Mouse (Mus musculus) kidney, embryonic 14.5 days (tissue): ENCODE results near the gene Mylk4. TPM values are rescaled to one million over a fixed set of nuclear protein-coding genes. Genes with fewer than 3 reads are reported as not detected.

Experiments
- ATAC-seq: fragments of 200-750 bp; cut with Nextera tagmentation; 2 replicates; pipeline ENCODE4 v1.8.0; 2017; ENCODE audit warnings: moderate number of reproducible peaks, mild to moderate bottlenecking, moderate TSS enrichment, moderate library complexity; ENCODE audit not compliant: low FRiP score, low TSS enrichment
- H3K27ac ChIP-seq: fragments of 300-500 bp; sonication (generic); 2 replicates; pipeline ENCODE4 v1.5.1; 2014; ENCODE audit warnings: low read depth, mild to moderate bottlenecking, low read length, moderate library complexity, mixed read lengths
- H3K27me3 ChIP-seq: fragments of 300-500 bp; sonication (generic); 2 replicates; pipeline ENCODE4 v1.6.1; 2014; ENCODE audit warnings: mild to moderate bottlenecking, low read length; ENCODE audit not compliant: control insufficient read depth, insufficient read depth
- H3K36me3 ChIP-seq: fragments of 300-500 bp; sonication (generic); 2 replicates; pipeline ENCODE4 v1.6.1; 2014; ENCODE audit warnings: low read length, mixed read lengths; ENCODE audit not compliant: control insufficient read depth, insufficient read depth
- H3K4me1 ChIP-seq: fragments of 300-500 bp; sonication (generic); 2 replicates; pipeline ENCODE4 v1.6.1; 2014; ENCODE audit warnings: low read length, mixed read lengths; ENCODE audit not compliant: control insufficient read depth, insufficient read depth
- H3K4me2 ChIP-seq: fragments of 300-500 bp; sonication (generic); replicated peaks from 2 replicates; pipeline ENCODE4 v1.6.1; 2014; ENCODE audit warnings: low read depth, mild to moderate bottlenecking, low read length
- H3K4me3 ChIP-seq: fragments of 300-500 bp; sonication (generic); 2 replicates; pipeline ENCODE4 v1.5.1; 2014; ENCODE audit warnings: mild to moderate bottlenecking, low read length
- H3K9ac ChIP-seq: fragments of 300-500 bp; sonication (generic); 2 replicates; pipeline ENCODE4 v1.6.1; 2014; ENCODE audit warnings: low read depth, mild to moderate bottlenecking, low read length, moderate library complexity
- H3K9me3 ChIP-seq: fragments of 300-500 bp; sonication (generic); 2 replicates; pipeline ENCODE4 v1.6.1; 2016; ENCODE audit warnings: low read length; ENCODE audit not compliant: control insufficient read depth
- WGBS: fragments of 180-500 bp; shearing (Covaris S2); extraction: QIAGEN DNeasy Blood & Tissue Kit; methylation state at CpG from one replicate; pipeline ENCODE4 v1.1.7; 2014; 5-methylcytosine and 5-hydroxymethylcytosine counted together
- polyA plus RNA-seq: library from polyadenylated mRNA; unstranded; fragments of >200 nt; fragmentation: Nextera tagmentation; extraction: Ambion mirVana; gene quantifications from 2 replicates; pipeline ENCODE4 v1.2.1, GENCODE M21; 2014

Gene Mylk4
- 0.14 TPM in 1 of 2 replicates, not detected in the other for polyA plus RNA-seq

DNA sequence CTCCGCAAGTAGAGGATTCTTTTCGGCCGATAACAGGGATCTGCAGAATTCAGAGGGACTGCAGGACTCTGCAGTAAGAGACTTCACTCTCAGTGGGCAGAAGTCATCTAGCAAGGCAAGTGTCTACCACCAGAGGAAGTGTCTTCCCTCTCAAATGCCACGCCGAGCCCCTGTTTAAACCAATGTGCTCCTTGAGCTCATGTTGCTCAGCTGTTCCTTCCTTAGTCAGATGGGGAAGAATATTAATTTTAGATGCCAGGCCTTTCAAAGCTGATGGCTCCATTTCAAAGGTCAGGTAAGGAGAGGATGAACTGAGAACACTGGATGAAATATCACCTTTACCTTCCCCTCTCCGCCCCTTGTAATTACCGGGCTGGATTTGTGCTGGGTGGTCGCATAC is at the start of gene Mylk4:
Mylk4 (minus strand) TSS at position 139 of the 400 bp plus-strand sequence.
- no peak within 1 kb of the TSS for H3K9ac ChIP-seq
- H3K9me3 ChIP-seq, result no peaks in the 10 kb centered on the region
- ATAC-seq, result no peak
- H3K27me3 ChIP-seq, result no peaks in the 10 kb centered on the region
- H3K4me1 ChIP-seq, result 0 out of 2 replicates have a peak, but pooled peaks cover 2% of the 10 kb centered on the region
- no peak within 1 kb of the TSS for H3K4me2 ChIP-seq
- no peak within 1 kb of the TSS for H3K27ac ChIP-seq
- no peak within 1 kb of the TSS for H3K4me3 ChIP-seq
- H3K36me3 ChIP-seq, result no peaks in the 10 kb centered on the region
- 84% methylated on average over 8 of the region's 8 CpGs for WGBS

DNA sequence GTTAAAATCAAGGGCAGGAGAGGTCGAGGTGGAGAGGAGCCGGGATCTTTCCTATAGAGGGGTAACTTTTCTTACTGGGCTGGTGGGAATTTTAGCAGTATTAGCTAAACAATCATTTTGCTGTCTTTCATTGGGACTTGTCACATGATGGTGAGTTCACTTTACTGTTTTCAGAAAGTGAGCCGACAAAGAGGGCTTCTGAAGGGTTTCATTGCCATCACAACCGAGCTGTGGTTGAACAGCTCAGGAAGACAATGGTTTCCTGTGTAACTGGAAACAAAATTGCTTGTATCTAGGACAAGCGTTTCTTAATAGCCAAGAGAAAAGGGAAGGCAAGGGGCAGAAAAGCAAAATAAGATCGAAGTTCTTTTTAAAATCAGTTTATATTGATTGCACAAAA is 49.5 kb upstream of the Mylk4 start:
- H3K4me1 ChIP-seq, result no peaks in the 10 kb centered on the region
- no peak for ATAC-seq
- no peaks in the 10 kb centered on the region for H3K9me3 ChIP-seq
- no peaks in the 10 kb centered on the region for H3K36me3 ChIP-seq
- H3K4me2 ChIP-seq, result no peak overlapping the region
- H3K27ac ChIP-seq, result no peak overlapping the region
- no peak overlapping the region for H3K9ac ChIP-seq
- no peaks in the 10 kb centered on the region for H3K27me3 ChIP-seq
- no peak overlapping the region for H3K4me3 ChIP-seq
- 78% methylated on average over 6 of the region's 6 CpGs for WGBS

DNA sequence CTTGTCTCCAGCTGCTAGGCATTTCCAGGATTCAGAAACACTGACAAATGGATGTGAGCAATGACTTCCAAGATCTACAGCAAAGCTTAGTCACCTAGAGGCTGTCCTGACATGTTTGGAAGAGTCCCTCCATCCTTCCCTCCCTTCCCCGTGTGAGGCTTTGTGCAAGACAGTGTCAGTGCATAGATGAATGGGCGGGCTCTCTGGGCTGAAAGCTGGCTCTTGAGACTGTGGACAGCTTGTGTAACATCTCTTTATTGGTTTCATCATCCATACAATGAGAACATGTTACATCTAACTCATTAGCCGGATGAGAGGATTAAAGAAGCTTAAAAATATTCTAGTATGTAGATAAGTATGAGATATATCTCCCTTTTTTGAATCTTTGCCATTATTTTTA is 49.0 kb upstream of the Mylk4 start:
- ATAC-seq, result no peak
- H3K36me3 ChIP-seq, result no peaks in the 10 kb centered on the region
- H3K4me1 ChIP-seq, result no peaks in the 10 kb centered on the region
- H3K27me3 ChIP-seq, result no peaks in the 10 kb centered on the region
- WGBS, result 75% methylated on average over 3 of the region's 3 CpGs
- H3K9me3 ChIP-seq, result no peaks in the 10 kb centered on the region
- H3K9ac ChIP-seq, result no peak overlapping the region
- no peak overlapping the region for H3K4me3 ChIP-seq
- H3K27ac ChIP-seq, result no peak overlapping the region
- no peak overlapping the region for H3K4me2 ChIP-seq

DNA sequence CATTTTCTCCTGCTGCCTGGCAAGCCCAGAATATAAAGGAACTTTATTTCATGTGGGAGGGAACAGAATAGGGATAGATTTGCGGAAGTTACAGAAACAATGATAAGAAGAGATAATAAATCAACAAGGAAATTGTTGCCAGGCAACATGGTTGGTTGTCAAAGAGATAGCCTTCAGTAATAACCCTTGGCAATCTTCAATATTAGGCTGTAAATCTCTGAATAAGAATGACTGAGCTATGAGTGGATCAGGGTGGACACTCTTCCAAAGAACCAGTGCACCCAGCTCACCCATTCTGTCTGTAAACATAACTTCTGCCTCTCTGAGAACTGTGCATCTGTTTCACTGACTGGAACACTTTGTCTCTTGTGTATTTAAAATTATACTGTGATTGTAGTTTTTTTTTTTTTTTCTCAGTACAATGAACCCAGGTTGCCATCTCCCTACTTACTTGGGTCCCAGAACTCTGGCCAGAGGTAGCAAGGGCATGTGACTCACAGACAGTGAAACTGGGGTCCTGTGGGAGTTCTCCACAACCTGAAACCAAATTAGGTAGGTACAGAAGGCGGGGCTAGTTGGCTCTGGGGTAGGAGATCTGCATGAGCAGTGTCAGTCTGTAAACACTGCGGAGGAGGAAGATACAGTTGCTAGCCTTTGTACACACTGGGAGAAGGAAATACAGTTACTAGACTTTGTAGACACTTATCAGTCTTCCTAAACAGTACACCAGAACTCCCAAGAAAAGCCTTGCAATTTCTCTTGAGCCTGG is 47.9 kb upstream of the Mylk4 start:
- Histone ChIP-seq H3K9me3 (no peaks in the 10 kb centered on the region), H3K9ac (no peak overlapping the region), H3K4me3 (no peak overlapping the region), H3K4me1 (no peaks in the 10 kb centered on the region), H3K27ac (no peak overlapping the region), H3K4me2 (no peak overlapping the region), H3K27me3 (no peaks in the 10 kb centered on the region), H3K36me3 (no peaks in the 10 kb centered on the region)
- WGBS, result 74% methylated on average over 3 of the region's 3 CpGs
- ATAC-seq, result no peak

DNA sequence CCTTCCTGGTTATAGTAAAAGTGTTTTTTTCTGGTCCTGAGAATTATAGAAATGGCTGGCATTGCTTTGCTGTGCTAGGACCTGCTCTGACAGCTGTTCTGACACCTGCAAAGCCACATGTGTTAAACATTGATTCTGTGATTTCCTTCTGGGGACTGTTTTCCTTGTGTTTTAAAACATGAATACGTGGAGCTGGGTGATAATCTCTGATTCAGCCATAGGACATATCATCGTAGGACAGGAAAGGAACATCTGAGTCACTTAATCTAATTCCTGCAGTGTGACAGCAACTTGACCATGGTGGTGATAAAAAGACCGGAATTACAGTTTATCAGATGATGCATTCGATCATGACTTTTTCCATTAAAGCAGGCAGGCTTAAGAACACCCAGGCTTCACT is 45.1 kb upstream of the Mylk4 start:
- Histone ChIP-seq H3K9ac (no peak overlapping the region), H3K4me3 (no peak overlapping the region), H3K4me2 (no peak overlapping the region), H3K36me3 (no peaks in the 10 kb centered on the region), H3K27ac (no peak overlapping the region), H3K9me3 (no peaks in the 10 kb centered on the region), H3K27me3 (no peaks in the 10 kb centered on the region), H3K4me1 (no peaks in the 10 kb centered on the region)
- no peak for ATAC-seq
- WGBS, result 77% methylated on average over 4 of the region's 4 CpGs

DNA sequence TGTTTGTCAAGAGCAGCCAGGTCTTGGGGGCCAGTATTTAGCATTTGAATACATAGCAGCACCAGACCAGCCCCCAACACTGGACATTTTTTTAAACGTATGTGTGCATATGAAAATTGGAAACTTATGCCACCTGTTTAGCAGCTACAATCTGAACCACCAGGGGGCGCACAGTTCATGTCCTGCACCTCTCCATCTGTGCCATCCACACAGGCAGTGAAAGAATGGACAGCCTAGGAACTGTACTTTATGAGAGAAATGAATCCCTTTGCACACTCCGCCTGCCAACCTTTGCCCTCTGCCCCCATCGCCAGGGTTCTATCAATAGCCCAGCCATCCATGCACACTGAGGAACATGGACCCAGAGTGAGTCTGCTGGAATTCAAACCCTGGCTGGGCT is 44.2 kb upstream of the Mylk4 start:
- no peak overlapping the region for H3K9ac ChIP-seq
- H3K9me3 ChIP-seq, result no peaks in the 10 kb centered on the region
- WGBS, result 60% methylated on average over 4 of the region's 4 CpGs
- 0 out of 2 replicates have a peak, but pooled peaks have one; percentile 35 for ATAC-seq
- no peaks in the 10 kb centered on the region for H3K4me1 ChIP-seq
- H3K36me3 ChIP-seq, result no peaks in the 10 kb centered on the region
- no peak overlapping the region for H3K4me2 ChIP-seq
- no peak overlapping the region for H3K4me3 ChIP-seq
- no peaks in the 10 kb centered on the region for H3K27me3 ChIP-seq
- no peak overlapping the region for H3K27ac ChIP-seq

DNA sequence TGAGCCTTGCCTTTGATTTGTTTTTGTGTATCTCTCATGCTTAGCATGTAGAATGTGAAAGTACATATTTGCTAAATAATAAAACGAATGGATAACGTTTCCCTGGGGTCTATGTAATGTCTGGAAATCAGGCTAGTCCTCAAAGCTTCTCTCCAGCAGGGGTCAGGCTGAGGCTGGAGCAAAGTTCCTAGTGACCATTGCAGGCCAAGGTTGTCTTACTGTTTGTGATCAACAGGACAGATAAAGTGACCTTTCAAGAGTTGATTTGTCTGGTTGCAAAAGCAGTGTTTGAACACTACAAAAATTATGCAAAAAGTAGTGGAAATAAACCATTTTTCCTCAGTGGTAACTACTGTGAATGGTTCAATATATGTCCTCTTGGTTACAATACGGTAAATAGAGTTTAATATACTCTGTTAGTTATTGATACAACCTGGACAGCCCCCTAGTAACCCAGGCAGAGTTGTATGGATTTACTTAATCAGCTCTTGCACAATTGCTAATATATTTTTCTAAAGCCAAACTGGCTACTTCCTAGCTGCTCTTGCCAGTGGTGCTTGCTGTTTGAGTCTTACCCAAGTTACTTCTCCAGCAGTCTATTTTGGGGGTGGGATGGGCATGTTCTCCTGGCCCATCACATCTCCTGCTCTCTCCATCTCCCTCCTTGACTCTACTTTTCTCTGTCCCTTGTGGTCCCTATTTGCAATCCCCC is 43.5 kb upstream of the Mylk4 start:
- no peak overlapping the region for H3K27ac ChIP-seq
- 80% methylated on average over 3 of the region's 3 CpGs for WGBS
- no peak for ATAC-seq
- no peaks in the 10 kb centered on the region for H3K27me3 ChIP-seq
- H3K4me3 ChIP-seq, result no peak overlapping the region
- H3K9me3 ChIP-seq, result no peaks in the 10 kb centered on the region
- H3K36me3 ChIP-seq, result no peaks in the 10 kb centered on the region; the same call in 1 of the 2 replicates
- H3K4me2 ChIP-seq, result no peak overlapping the region
- no peaks in the 10 kb centered on the region for H3K4me1 ChIP-seq
- H3K9ac ChIP-seq, result no peak overlapping the region

DNA sequence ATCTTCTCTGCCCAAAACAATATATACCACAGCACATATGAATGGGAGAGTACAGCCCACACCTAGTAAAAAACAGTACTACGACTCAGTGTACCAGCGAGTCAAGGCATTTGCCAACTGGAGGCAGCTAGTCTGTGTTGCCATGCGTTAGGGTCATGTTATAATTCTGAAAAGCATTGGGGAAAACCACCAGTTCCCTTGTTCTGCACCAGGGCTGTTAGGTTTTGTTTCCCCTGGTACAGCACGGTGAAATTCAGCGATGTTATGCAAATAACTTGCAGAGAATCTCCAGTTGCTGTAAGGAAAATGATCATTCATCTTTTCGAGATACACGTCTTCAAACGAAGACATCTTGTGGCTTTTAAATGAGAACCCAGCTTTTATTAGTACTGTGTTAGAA is 41.8 kb upstream of the Mylk4 start:
- Histone ChIP-seq H3K27me3 (no peaks in the 10 kb centered on the region), H3K9ac (no peak overlapping the region), H3K27ac (no peak overlapping the region), H3K36me3 (peaks cover 15% of the 10 kb centered on the region), H3K4me2 (no peak overlapping the region), H3K4me1 (no peaks in the 10 kb centered on the region), H3K4me3 (no peak overlapping the region), H3K9me3 (no peaks in the 10 kb centered on the region)
- no peak for ATAC-seq
- WGBS, result 94% methylated on average over 8 of the region's 8 CpGs
